Comparison of ENCODE assay signal across 14 mouse cellular contexts in genomic region chr4:141176328-141176838, GRCm38 (mm10). TPM values are rescaled to one million over a fixed set of nuclear protein-coding genes. Genes with fewer than 3 reads are reported as not detected.
DNase-seq lines count a peak whose midpoint lies in the region; ATAC-seq lines count a peak whose summit lies in the region.
"Had no signal": no experiment of that assay in that cellular context is flagged by ENCODE, and none has a peak within 500 bp of the region (broad histone marks: within the 10 kb centered on the region; RNA-seq: fewer than 3 reads in every experiment).

No protein-coding gene starts in this region.

- H3K9ac ChIP-seq in heart, embryonic 12.5 days, result no peak overlapping the region
- no peak overlapping the region for H3K9ac ChIP-seq in liver, embryonic 15.5 days
- no peak overlapping the region for H3K9ac ChIP-seq in liver, embryonic 11.5 days (ENCODE audit: low read depth, low read length)
- no peak overlapping the region for H3K9ac ChIP-seq in embryonic facial prominence, embryonic 13.5 days
- H3K9ac ChIP-seq in embryonic facial prominence, embryonic 15.5 days, result no peak overlapping the region
- H3K9ac ChIP-seq: limb, embryonic 13.5 days had no signal

- H3K27ac ChIP-seq in heart, embryonic 12.5 days (ENCODE audit: poor library complexity, severe bottlenecking), result peak overlapping the region; percentile 49
- 0 out of 2 replicates have a peak overlapping the region, but pooled peaks have one; percentile 19 for H3K27ac ChIP-seq in liver, embryonic 15.5 days (replicated peaks)
- H3K27ac ChIP-seq in liver, embryonic 11.5 days (ENCODE audit: low read depth, low read length), result no peak overlapping the region
- H3K27ac ChIP-seq in embryonic facial prominence, embryonic 13.5 days, result peak overlapping the region; percentile 55; the same call in 1 of the 2 replicates
- H3K27ac ChIP-seq in embryonic facial prominence, embryonic 15.5 days (replicated peaks), result peak overlapping the region; percentile 55
- H3K27ac ChIP-seq: limb, embryonic 13.5 days had no signal

- no peaks in the 10 kb centered on the region for H3K9me3 ChIP-seq in heart, embryonic 12.5 days (replicated peaks)
- H3K9me3 ChIP-seq in liver, embryonic 15.5 days (replicated peaks), result no peaks in the 10 kb centered on the region
- H3K9me3 ChIP-seq in liver, embryonic 11.5 days (ENCODE audit: control insufficient read depth, low read length), result no peaks in the 10 kb centered on the region
- no peaks in the 10 kb centered on the region for H3K9me3 ChIP-seq in embryonic facial prominence, embryonic 13.5 days
- no peaks in the 10 kb centered on the region for H3K9me3 ChIP-seq in embryonic facial prominence, embryonic 15.5 days (replicated peaks)
- H3K9me3 ChIP-seq: limb, embryonic 13.5 days had no signal

- H3K4me3 ChIP-seq in heart, embryonic 12.5 days, result no peak overlapping the region
- no peak overlapping the region for H3K4me3 ChIP-seq in liver, embryonic 15.5 days (replicated peaks)
- no peak overlapping the region for H3K4me3 ChIP-seq in liver, embryonic 11.5 days (ENCODE audit: low read depth, low read length)
- H3K4me3 ChIP-seq in embryonic facial prominence, embryonic 13.5 days, result no peak overlapping the region
- H3K4me3 ChIP-seq in embryonic facial prominence, embryonic 15.5 days (replicated peaks), result no peak overlapping the region
- H3K4me3 ChIP-seq: limb, embryonic 13.5 days had no signal

- peaks cover 17% of the 10 kb centered on the region for H3K4me1 ChIP-seq in heart, embryonic 12.5 days (replicated peaks)
- H3K4me1 ChIP-seq in liver, embryonic 15.5 days (replicated peaks), result peaks cover 12% of the 10 kb centered on the region; the same call in 1 of the 2 replicates
- no peaks in the 10 kb centered on the region for H3K4me1 ChIP-seq in liver, embryonic 11.5 days (replicated peaks; ENCODE audit: control insufficient read depth, insufficient read depth, low read length)
- peaks cover 12% of the 10 kb centered on the region; the same call in 1 of the 2 replicates for H3K4me1 ChIP-seq in embryonic facial prominence, embryonic 13.5 days
- H3K4me1 ChIP-seq in embryonic facial prominence, embryonic 15.5 days, result peaks cover 9% of the 10 kb centered on the region; the same call in 1 of the 2 replicates
- H3K4me1 ChIP-seq: limb, embryonic 13.5 days had no signal

- H3K36me3 ChIP-seq in heart, embryonic 12.5 days, result peaks cover 31% of the 10 kb centered on the region
- H3K36me3 ChIP-seq in liver, embryonic 15.5 days (replicated peaks), result peaks cover 91% of the 10 kb centered on the region
- peaks cover 17% of the 10 kb centered on the region for H3K36me3 ChIP-seq in liver, embryonic 11.5 days (ENCODE audit: control insufficient read depth, insufficient read depth, low read length)
- peaks cover 75% of the 10 kb centered on the region for H3K36me3 ChIP-seq in embryonic facial prominence, embryonic 13.5 days
- peaks cover 50% of the 10 kb centered on the region for H3K36me3 ChIP-seq in embryonic facial prominence, embryonic 15.5 days

- H3K27me3 ChIP-seq in heart, embryonic 12.5 days (replicated peaks), result no peaks in the 10 kb centered on the region
- H3K27me3 ChIP-seq in liver, embryonic 15.5 days, result no peaks in the 10 kb centered on the region
- no peaks in the 10 kb centered on the region for H3K27me3 ChIP-seq in liver, embryonic 11.5 days (replicated peaks; ENCODE audit: control insufficient read depth, insufficient read depth, low read length)
- no peaks in the 10 kb centered on the region for H3K27me3 ChIP-seq in embryonic facial prominence, embryonic 13.5 days
- no peaks in the 10 kb centered on the region for H3K27me3 ChIP-seq in embryonic facial prominence, embryonic 15.5 days
- H3K27me3 ChIP-seq: limb, embryonic 13.5 days had no signal

- ATAC-seq in heart, embryonic 12.5 days (ENCODE audit: insufficient number of reproducible peaks, low FRiP score), result no peak
- ATAC-seq in liver, embryonic 15.5 days (ENCODE audit: insufficient read depth), result no peak
- no peak for ATAC-seq in liver, embryonic 11.5 days (replicated peaks; ENCODE audit: low FRiP score)
- no peak for ATAC-seq in embryonic facial prominence, embryonic 13.5 days (ENCODE audit: insufficient number of reproducible peaks, insufficient read depth, low FRiP score, low TSS enrichment, low read depth)
- no peak for ATAC-seq in embryonic facial prominence, embryonic 15.5 days (ENCODE audit: insufficient number of reproducible peaks, low FRiP score, low TSS enrichment, low read depth)
- ATAC-seq: CD4-positive, CD25-positive, alpha-beta regulatory T cell, adult 4 months had no signal

- intact Hi-C loops in heart, postnatal 14 days (cut with DNase I), result no loop called here

- WGBS in heart, embryonic 12.5 days, result 72% methylated on average over 10 of the region's 10 CpGs
- WGBS in liver, embryonic 15.5 days (ENCODE audit: insufficient replicate concordance), result 78% methylated on average over 10 of the region's 10 CpGs
- WGBS in liver, embryonic 11.5 days, result 87% methylated on average over 10 of the region's 10 CpGs
- WGBS in embryonic facial prominence, embryonic 13.5 days, result 81% methylated on average over 10 of the region's 10 CpGs
- 82% methylated on average over 10 of the region's 10 CpGs for WGBS in embryonic facial prominence, embryonic 15.5 days

- no peak overlapping the region for H3K4me2 ChIP-seq in heart, embryonic 12.5 days
- no peak overlapping the region for H3K4me2 ChIP-seq in liver, embryonic 15.5 days
- H3K4me2 ChIP-seq in liver, embryonic 11.5 days, result no peak overlapping the region
- H3K4me2 ChIP-seq in embryonic facial prominence, embryonic 13.5 days, result no peak overlapping the region
- no peak overlapping the region for H3K4me2 ChIP-seq in embryonic facial prominence, embryonic 15.5 days (replicated peaks)
- H3K4me2 ChIP-seq: limb, embryonic 13.5 days had no signal

- DNase-seq in heart, postnatal 14 days, result no peak
- DNase-seq in liver, embryonic 11.5 days (ENCODE audit: low spot score), result no peak
- no peak for DNase-seq in cerebellum, postnatal 14 days
- DNase-seq in kidney, postnatal 14 days, result no peak
- DNase-seq: adrenal gland, postnatal 25 days; cerebellum, adult 9-10 months; kidney, adult 8-10 months; lung, postnatal 10 days had no signal

RNA-seq across cellular contexts. Expression of gene Fbxo42, which starts 28.7 kb away (rescaled TPM):
- polyA plus RNA-seq in heart, embryonic 12.5 days (2016; fragmentation: Nextera tagmentation; extraction: Ambion mirVana), result 18.2 and 20.0 TPM in 2 replicates
- 10 to 100 TPM; 13.0 to 13.5 TPM for total RNA-seq in heart, postnatal 14 days (2021)
- polyA plus RNA-seq in liver, embryonic 15.5 days (2015; fragmentation: Nextera tagmentation; extraction: Ambion mirVana), result 17.9 and 18.3 TPM in 2 replicates
- polyA plus RNA-seq in liver, embryonic 11.5 days (2014; fragmentation: Nextera tagmentation; extraction: Ambion mirVana), result 26.0 and 28.7 TPM in 2 replicates
- polyA plus RNA-seq in embryonic facial prominence, embryonic 13.5 days (2015; fragmentation: Nextera tagmentation; extraction: Ambion mirVana), result 23.3 and 24.2 TPM in 2 replicates
- polyA plus RNA-seq in embryonic facial prominence, embryonic 15.5 days (2015; fragmentation: Nextera tagmentation; extraction: Ambion mirVana), result 23.7 and 25.8 TPM in 2 replicates

RNA-seq across cellular contexts. Expression of gene Szrd1, which starts 36.8 kb away (rescaled TPM):
- polyA plus RNA-seq in heart, embryonic 12.5 days (2016; fragmentation: Nextera tagmentation; extraction: Ambion mirVana), result 32.9 and 33.4 TPM in 2 replicates
- total RNA-seq in heart, postnatal 14 days (2021), result 10 to 100 TPM; 87.6 to 91.4 TPM
- 18.1 and 20.7 TPM in 2 replicates for polyA plus RNA-seq in liver, embryonic 15.5 days (2015; fragmentation: Nextera tagmentation; extraction: Ambion mirVana)
- polyA plus RNA-seq in liver, embryonic 11.5 days (2014; fragmentation: Nextera tagmentation; extraction: Ambion mirVana), result 24.7 and 26.2 TPM in 2 replicates
- polyA plus RNA-seq in embryonic facial prominence, embryonic 13.5 days (2015; fragmentation: Nextera tagmentation; extraction: Ambion mirVana), result 40.5 and 42.4 TPM in 2 replicates
- 43.9 and 45.1 TPM in 2 replicates for polyA plus RNA-seq in embryonic facial prominence, embryonic 15.5 days (2015; fragmentation: Nextera tagmentation; extraction: Ambion mirVana)

RNA-seq across cellular contexts. Expression of gene Rsg1, which starts 37.4 kb away (rescaled TPM):
- polyA plus RNA-seq in heart, embryonic 12.5 days (2016; fragmentation: Nextera tagmentation; extraction: Ambion mirVana), result 2.0 and 2.3 TPM in 2 replicates
- under 1 TPM; 0.68 to 0.86 TPM for total RNA-seq in heart, postnatal 14 days (2021)
- 1.2 and 1.4 TPM in 2 replicates for polyA plus RNA-seq in liver, embryonic 15.5 days (2015; fragmentation: Nextera tagmentation; extraction: Ambion mirVana)
- 4.5 and 4.6 TPM in 2 replicates for polyA plus RNA-seq in liver, embryonic 11.5 days (2014; fragmentation: Nextera tagmentation; extraction: Ambion mirVana)
- 7.4 and 7.9 TPM in 2 replicates for polyA plus RNA-seq in embryonic facial prominence, embryonic 13.5 days (2015; fragmentation: Nextera tagmentation; extraction: Ambion mirVana)
- 6.8 and 8.1 TPM in 2 replicates for polyA plus RNA-seq in embryonic facial prominence, embryonic 15.5 days (2015; fragmentation: Nextera tagmentation; extraction: Ambion mirVana)
